Mouse (Mus musculus): ENCODE results near the gene Rab4a.

DNA sequence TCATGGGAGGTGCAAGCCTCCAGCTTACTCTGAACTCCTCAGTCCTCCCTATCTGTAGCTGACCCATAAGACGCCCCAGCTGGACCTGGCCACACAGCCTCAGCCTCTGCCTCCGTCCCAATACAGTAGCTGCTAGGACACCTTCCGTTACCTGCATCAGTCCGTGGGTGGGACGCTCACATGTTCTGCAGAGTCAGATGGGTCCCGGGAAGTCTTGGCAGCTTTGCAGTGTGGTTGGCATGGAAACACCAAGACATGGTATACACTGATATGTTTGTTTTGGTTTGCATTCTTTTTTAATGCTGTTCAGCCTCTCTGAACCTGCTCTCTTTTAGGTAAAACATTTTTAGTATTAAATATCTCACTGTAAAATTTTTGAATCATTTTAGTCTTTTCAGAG is 30.6 kb downstream of the Rab4a start:
- TF ChIP-seq CTCF (IDR thresholded peaks at IDR 0.05; ENCODE audit: low read depth, low read length), result no peak
- TF ChIP-seq POLR2AphosphoS5 (IDR thresholded peaks at IDR 0.05; ENCODE audit: insufficient replicate concordance, low read depth, low read length), result no peak
- no peak for TF ChIP-seq GATA1 (IDR thresholded peaks at IDR 0.05; ENCODE audit: borderline replicate concordance, low read length)
- no peak for TF ChIP-seq GATA2 (IDR thresholded peaks at IDR 0.05; ENCODE audit: borderline replicate concordance, low read depth, low read length)
- TF ChIP-seq TAL1 (conservative IDR thresholded peaks at IDR 0.05; ENCODE audit: low read depth, low read length), result no peak

Data from G1E (cell line).